Mouse (Mus musculus) urinary bladder, postnatal 36 days (tissue): ENCODE measurements around the gene Gm43191.
A peak's percentile ranks its signal among the peaks of the same experiment; 100 is the strongest.

ENCODE experiments used
- DNase-seq, 2 experiments: peaks; one replicate each; pipeline ENCODE4 v3.0.0; 2022; ENCODE audit warnings: low spot score in 2 of 2, mixed read lengths in 1 of 2

The Gm43191 gene

GRCm38 (mm10) chr3:116631459-116631858 is 49.6 kb downstream of the Gm43191 start:
- no peak for DNase-seq

- no peak for DNase-seq
These were observed 58.4 kb downstream of the Gm43191 start for GRCm38 (mm10) chr3:116622641-116623040.

GRCm38 (mm10) chr3:116620636-116621370 is 60.3 kb downstream of the Gm43191 start:
- DNase-seq: no peak

GRCm38 (mm10) chr3:116618855-116619254 is 62.2 kb downstream of the Gm43191 start:
- DNase-seq: no peak

GRCm38 (mm10) chr3:116615318-116616068 is 65.6 kb downstream of the Gm43191 start:
- DNase-seq: no peak

- DNase-seq: peak; percentile 17 to 23
These were observed 66.7 kb downstream of the Gm43191 start, which contains the start of gene Trmt13 for GRCm38 (mm10) chr3:116614295-116614892. Gene Trmt13 (minus strand): TSS chr3:116614587.

GRCm38 (mm10) chr3:116604570-116604969 is 76.5 kb downstream of the Gm43191 start:
- no peak for DNase-seq

- no peak for DNase-seq
These were observed 79.3 kb downstream of the Gm43191 start for GRCm38 (mm10) chr3:116601781-116602180.

- DNase-seq: no peak
These were observed 80.1 kb downstream of the Gm43191 start for GRCm38 (mm10) chr3:116601005-116601404.

- DNase-seq: no peak
These were observed 81.4 kb downstream of the Gm43191 start for GRCm38 (mm10) chr3:116599705-116600104.

GRCm38 (mm10) chr3:116595603-116595991 is 85.5 kb downstream of the Gm43191 start:
- no peak for DNase-seq

GRCm38 (mm10) chr3:116594728-116595602 is 86.1 kb downstream of the Gm43191 start, which contains the start of gene Sass6:
Gene Sass6 (plus strand): TSS chr3:116594982.
- peak; percentile 97 to 98 for DNase-seq

- DNase-seq: no peak
These were observed 86.9 kb downstream of the Gm43191 start for GRCm38 (mm10) chr3:116594076-116594727.
